Mouse (Mus musculus): ENCODE data around the gene Tmem59l.

- TF ChIP-seq TAL1 (conservative IDR thresholded peaks at IDR 0.05; ENCODE audit: low read depth, low read length) (no peak), CTCF (IDR thresholded peaks at IDR 0.05; ENCODE audit: low read depth, low read length) (no peak), GATA1 (IDR thresholded peaks at IDR 0.05; ENCODE audit: borderline replicate concordance, low read length) (no peak), POLR2AphosphoS5 (IDR thresholded peaks at IDR 0.05; ENCODE audit: insufficient replicate concordance, low read depth, low read length) (no peak)
Measured at GRCm38 (mm10) chr8:70466771-70467170, 20.4 kb downstream of the Tmem59l start.

Measured in G1E (cell line).